Mouse (Mus musculus) adrenal gland (tissue): Measurements from ENCODE around the gene Gm42957.

Experiments used
- intact Hi-C: fragments of 180-260 bp; cut with DNase I; formaldehyde crosslinking; loops from one replicate; pipeline ENCODE4 v1.15.1; 2025

The Gm42957 gene

GRCm38 (mm10) chr3:96606618-96607017 lies 28.7 kb upstream of the Gm42957 start:
- intact Hi-C loops: no loop called here

GRCm38 (mm10) chr3:96617941-96618340 lies 17.3 kb upstream of the Gm42957 start:
- intact Hi-C loops: no loop called here

- intact Hi-C loops: no loop called here
Observed at GRCm38 (mm10) chr3:96623201-96623600, 12.1 kb upstream of the Gm42957 start.

- intact Hi-C loops: no loop called here
Observed at GRCm38 (mm10) chr3:96629729-96630600, 5.3 kb upstream of the Gm42957 start, which contains the start of gene Rbm8a. TSS of gene Rbm8a (plus strand) at chr3:96629933.

- intact Hi-C loops: no loop called here
Observed at GRCm38 (mm10) chr3:96632058-96632457, 3.2 kb upstream of the Gm42957 start.

- intact Hi-C loops: no loop called here
Observed at GRCm38 (mm10) chr3:96634015-96634414, 1.3 kb upstream of the Gm42957 start.

- intact Hi-C loops: loop anchor here (5.0 kb wide), 1 partner anchor 39 kb away; the partner anchor contains the start of gene Ankrd34a
Observed at GRCm38 (mm10) chr3:96635906-96636305, 632 bp downstream of the Gm42957 start.

GRCm38 (mm10) chr3:96636448-96636847 lies 1.2 kb downstream of the Gm42957 start:
- intact Hi-C loops: loop anchor here (5.0 kb wide), 1 partner anchor 39 kb away; the partner anchor contains the start of gene Ankrd34a

- intact Hi-C loops: loop anchor here (2.0 to 5.0 kb wide), 3 partner anchors 42 to 94 kb away; partner anchors contain the start of gene Ankrd34a
Observed at GRCm38 (mm10) chr3:96639219-96639618, 3.9 kb downstream of the Gm42957 start.

- intact Hi-C loops: loop anchor here (10.0 kb wide), 1 partner anchor 60 kb away; the partner anchor contains the start of gene Nudt17
Observed at GRCm38 (mm10) chr3:96645018-96645649, 9.9 kb downstream of the Gm42957 start, which contains the start of gene Itga10. TSS of gene Itga10 (plus strand) at chr3:96645584.

GRCm38 (mm10) chr3:96647365-96647764 lies 12.1 kb downstream of the Gm42957 start:
- intact Hi-C loops: loop anchor here (10.0 kb wide), 1 partner anchor 57 kb away; the partner anchor contains the start of gene Nudt17

- intact Hi-C loops: no loop called here
Observed at GRCm38 (mm10) chr3:96660901-96661300, 25.6 kb downstream of the Gm42957 start.

GRCm38 (mm10) chr3:96662731-96663316 lies 27.6 kb downstream of the Gm42957 start:
- intact Hi-C loops: no loop called here

GRCm38 (mm10) chr3:96663432-96664239 lies 28.4 kb downstream of the Gm42957 start:
- intact Hi-C loops: no loop called here

GRCm38 (mm10) chr3:96665732-96666363 lies 30.6 kb downstream of the Gm42957 start:
- intact Hi-C loops: loop anchor here (2.0 kb wide), 1 partner anchor 37 kb away; no protein-coding TSS in a partner anchor

GRCm38 (mm10) chr3:96666916-96667315 lies 31.6 kb downstream of the Gm42957 start:
- intact Hi-C loops: loop anchor here (2.0 kb wide), 1 partner anchor 36 kb away; no protein-coding TSS in a partner anchor

- intact Hi-C loops: loop anchor here (2.0 kb wide), 1 partner anchor 35 kb away; no protein-coding TSS in a partner anchor
Observed at GRCm38 (mm10) chr3:96667316-96667715, 32.0 kb downstream of the Gm42957 start.

- intact Hi-C loops: no loop called here
Observed at GRCm38 (mm10) chr3:96668424-96669067, 33.3 kb downstream of the Gm42957 start.

GRCm38 (mm10) chr3:96669727-96670468 lies 34.6 kb downstream of the Gm42957 start, which contains the start of gene Ankrd35:
TSS of gene Ankrd35 (plus strand) at chr3:96670131.
- intact Hi-C loops: no loop called here
